Mouse (Mus musculus) ES-Bruce4 (cell line): ENCODE measurements around the gene Gm28042.

ENCODE experiments used
- CTCF ChIP-seq: IDR thresholded peaks from one replicate; pipeline ENCODE4 v1.8.1; 2011; ENCODE audit warnings: low read depth, low read length
- EP300 ChIP-seq: IDR thresholded peaks from 2 replicates; pipeline ENCODE4 v1.6.1; 2011; ENCODE audit warnings: low read depth, low read length; ENCODE audit not compliant: insufficient read depth
- POLR2A ChIP-seq: IDR thresholded peaks from one replicate; pipeline ENCODE4 v1.8.1; 2011; ENCODE audit warnings: low read length; ENCODE audit not compliant: insufficient read depth

- TF ChIP-seq CTCF (no peak), EP300 (no peak), POLR2A (no peak)
Measured at GRCm38 (mm10) chr2:119994839-119995238, 32.5 kb upstream of the Gm28042 start.
